Mouse (Mus musculus) limb, embryonic 14.5 days (tissue): ENCODE results near the gene Ptprs. TPM values are rescaled to one million over a fixed set of nuclear protein-coding genes. Genes with fewer than 3 reads are reported as not detected.
"Not testable (repeated sequence)": the region's sequence is repeated elsewhere in the genome, so short reads cannot be mapped to it uniquely, and the experiment has no call there.

ENCODE experiments used
- ATAC-seq: fragments of 200-750 bp; cut with Nextera tagmentation; 2 replicates; pipeline ENCODE4 v1.8.0; 2017; ENCODE audit warnings: low read depth, moderate number of reproducible peaks, moderate TSS enrichment; ENCODE audit not compliant: low FRiP score
- DNase-seq: peaks from one replicate; pipeline ENCODE4 v3.0.0-alpha.2; 2015; ENCODE audit warnings: low spot score
- H3K27ac ChIP-seq: fragments of 300-500 bp; sonication (generic); replicated peaks from 2 replicates; pipeline ENCODE4 v1.5.1; 2014; ENCODE audit warnings: low read depth, mild to moderate bottlenecking, low read length, moderate library complexity, mixed read lengths
- H3K27me3 ChIP-seq: fragments of 300-500 bp; sonication (generic); 2 replicates; pipeline ENCODE4 v1.6.1; 2014; ENCODE audit warnings: low read length, mixed read lengths; ENCODE audit not compliant: control insufficient read depth, insufficient read depth
- H3K36me3 ChIP-seq: fragments of 300-500 bp; sonication (generic); 2 replicates; pipeline ENCODE4 v1.6.1; 2014; ENCODE audit warnings: mild to moderate bottlenecking, low read length, moderate library complexity, mixed read lengths; ENCODE audit not compliant: control insufficient read depth, insufficient read depth
- H3K4me1 ChIP-seq: fragments of 300-500 bp; sonication (generic); 2 replicates; pipeline ENCODE4 v1.6.1; 2014; ENCODE audit warnings: antibody characterized with exemption, low read length, mixed read lengths; ENCODE audit not compliant: control insufficient read depth, insufficient read depth
- H3K4me2 ChIP-seq: fragments of 300-500 bp; sonication (generic); replicated peaks from 2 replicates; pipeline ENCODE4 v1.6.1; 2014; ENCODE audit warnings: low read depth, mild to moderate bottlenecking, low read length, moderate library complexity; ENCODE audit not compliant: severe bottlenecking
- H3K4me3 ChIP-seq: fragments of 300-500 bp; sonication (generic); replicated peaks from 2 replicates; pipeline ENCODE4 v1.5.1; 2014; ENCODE audit warnings: low read length
- H3K9ac ChIP-seq: fragments of 300-500 bp; sonication (generic); 2 replicates; pipeline ENCODE4 v1.6.1; 2014; ENCODE audit warnings: mild to moderate bottlenecking, low read depth, low read length, moderate library complexity; ENCODE audit not compliant: severe bottlenecking
- H3K9me3 ChIP-seq: fragments of 300-500 bp; sonication (generic); 2 replicates; pipeline ENCODE4 v1.6.1; 2016; ENCODE audit warnings: low read length; ENCODE audit not compliant: control insufficient read depth
- POLR2A ChIP-seq: fragments of 200-500 bp; IDR thresholded peaks from 2 replicates; pipeline ENCODE4 v1.8.0; 2012; ENCODE audit warnings: inconsistent platforms, mild to moderate bottlenecking, moderate library complexity, borderline replicate concordance; ENCODE audit not compliant: insufficient read depth, insufficient read length; ENCODE audit errors: extremely low read depth
- WGBS: fragments of 180-500 bp; shearing (Covaris S2); extraction: QIAGEN DNeasy Blood & Tissue Kit; methylation state at CpG from one replicate; pipeline ENCODE4 v1.1.7; 2014; 5-methylcytosine and 5-hydroxymethylcytosine counted together
- polyA plus RNA-seq, 2 experiments: library from polyadenylated mRNA; depleted of rRNA in 1 of 2; stranded (reverse) in 1 of 2; unstranded in 1 of 2; fragments of >200 nt; fragmentation: Nextera tagmentation in 1 of 2; extraction: Ambion mirVana in 1 of 2; gene quantifications; 2 replicates each; pipeline versions ENCODE4 v1.2.1 to v1.2.3; 2012 to 2014

The Ptprs gene
- polyA plus RNA-seq, 2 experiments: 116 to 483 TPM

- no peak for TF ChIP-seq POLR2A
- Histone ChIP-seq H3K4me1 (0 out of 2 replicates have a peak, but pooled peaks cover 4% of the 10 kb centered on the region), H3K27ac (no peak overlapping the region), H3K4me3 (no peak overlapping the region), H3K9me3 (peaks cover 1% of the 10 kb centered on the region; the same call in 1 of the 2 replicates), H3K27me3 (peaks cover 45% of the 10 kb centered on the region), H3K9ac (no peak overlapping the region), H3K36me3 (no peaks in the 10 kb centered on the region), H3K4me2 (no peak overlapping the region)
- ATAC-seq (no peak), DNase-seq (no peak)
- WGBS: 42% methylated on average over 10 of the region's 10 CpGs
These were observed 32.8 kb upstream of the Ptprs start for GRCm38 (mm10) chr17:56509021-56509640.

- peak; percentile 57; the same call in 1 of the 2 replicates for TF ChIP-seq POLR2A
- 0 out of 2 replicates have a peak, but pooled peaks cover 4% of the 10 kb centered on the region for H3K4me1 ChIP-seq
- peaks cover 4% of the 10 kb centered on the region; the same call in 1 of the 2 replicates for H3K9me3 ChIP-seq
- H3K36me3 ChIP-seq: no peaks in the 10 kb centered on the region
- H3K27ac ChIP-seq: peak overlapping the region; percentile 92
- H3K9ac ChIP-seq: peak overlapping the region; percentile 75
- peaks cover 36% of the 10 kb centered on the region for H3K27me3 ChIP-seq
- peak; percentile 98 for ATAC-seq
- peak overlapping the region; percentile 100 for H3K4me2 ChIP-seq
- peak; percentile 99 for DNase-seq
- under 1% methylated on average over 41 of the region's 42 CpGs for WGBS
- H3K4me3 ChIP-seq: peak overlapping the region; percentile 64
These were observed 31.1 kb upstream of the Ptprs start for GRCm38 (mm10) chr17:56507161-56508068.

DNA sequence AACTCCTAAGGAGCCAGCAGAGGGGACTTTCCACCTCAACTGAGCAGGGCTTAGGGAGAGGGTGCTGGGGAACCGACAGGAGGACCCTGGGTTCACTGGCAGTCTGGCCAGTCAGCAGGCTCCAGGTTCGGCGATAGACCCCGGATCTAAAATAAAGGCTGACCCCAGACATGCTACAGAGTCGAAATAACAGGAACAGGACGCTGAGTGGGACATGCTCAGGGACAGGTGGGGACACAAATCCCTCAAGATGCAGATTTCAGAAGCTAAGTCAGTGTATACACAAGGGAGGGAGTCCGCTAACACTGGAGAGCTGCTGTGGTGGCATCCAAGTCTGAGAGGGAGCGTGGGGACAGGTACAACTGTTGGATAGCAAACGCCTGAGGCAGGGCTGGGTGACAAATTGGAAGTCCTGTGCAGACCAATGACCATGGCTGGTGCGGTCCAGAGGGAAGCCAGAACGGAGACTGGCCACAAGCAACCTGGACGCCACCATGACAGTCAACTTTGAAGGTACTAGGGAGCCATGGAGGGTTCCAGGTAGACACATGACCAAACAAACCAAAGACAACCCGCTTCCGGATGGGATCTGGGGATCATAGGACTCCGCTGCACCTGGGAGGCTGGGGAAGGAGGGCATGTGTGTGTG, 30.3 kb upstream of the Ptprs start:
- Histone ChIP-seq H3K4me1 (0 out of 2 replicates have a peak, but pooled peaks cover 4% of the 10 kb centered on the region), H3K27me3 (peaks cover 27% of the 10 kb centered on the region), H3K9me3 (peaks cover 4% of the 10 kb centered on the region; the same call in 1 of the 2 replicates), H3K36me3 (no peaks in the 10 kb centered on the region), H3K4me2 (peak overlapping the region; percentile 100), H3K9ac (peak overlapping the region; percentile 75), H3K4me3 (peak overlapping the region; percentile 64), H3K27ac (peak overlapping the region; percentile 92)
- ATAC-seq: no peak
- no peak for TF ChIP-seq POLR2A
- 61% methylated on average over 15 of the region's 15 CpGs for WGBS
- DNase-seq: no peak

- Histone ChIP-seq H3K4me3 (no peak overlapping the region), H3K36me3 (no peaks in the 10 kb centered on the region), H3K9ac (no peak overlapping the region), H3K4me2 (no peak overlapping the region), H3K27ac (no peak overlapping the region), H3K9me3 (peaks cover 4% of the 10 kb centered on the region; the same call in 1 of the 2 replicates), H3K4me1 (0 out of 2 replicates have a peak, but pooled peaks cover 4% of the 10 kb centered on the region), H3K27me3 (peaks cover 16% of the 10 kb centered on the region)
- TF ChIP-seq POLR2A: no peak
- ATAC-seq: no peak
- WGBS: 63% methylated on average over 10 of the region's 10 CpGs
- no peak for DNase-seq
These were observed 29.1 kb upstream of the Ptprs start for GRCm38 (mm10) chr17:56505401-56505800.

DNA sequence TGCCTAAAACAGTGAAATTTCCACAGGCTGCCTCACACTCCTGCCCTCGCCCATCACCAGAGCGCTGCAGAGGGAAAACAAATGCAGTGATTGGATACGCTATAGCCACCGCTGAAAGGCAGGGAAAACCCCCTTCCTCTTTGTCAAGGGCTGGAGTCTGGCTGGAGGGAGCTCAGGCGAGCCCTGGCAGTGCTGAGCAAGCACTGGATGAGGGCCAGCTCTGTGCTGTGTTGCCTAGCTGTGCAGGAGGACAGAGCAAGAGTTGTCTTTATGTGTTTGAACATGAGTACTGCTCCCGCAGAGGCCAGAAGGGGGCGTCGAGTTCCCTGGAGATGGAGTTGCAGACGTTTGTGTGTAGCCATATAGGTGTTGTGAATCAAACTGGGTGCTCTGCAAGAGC, 26.2 kb upstream of the Ptprs start:
- ATAC-seq (no peak), DNase-seq (no peak)
- WGBS: 43% methylated on average over 9 of the region's 9 CpGs
- Histone ChIP-seq H3K9me3 (peaks cover 4% of the 10 kb centered on the region; the same call in 1 of the 2 replicates), H3K4me3 (no peak overlapping the region), H3K36me3 (no peaks in the 10 kb centered on the region), H3K9ac (no peak overlapping the region), H3K4me1 (0 out of 2 replicates have a peak, but pooled peaks cover 4% of the 10 kb centered on the region), H3K4me2 (no peak overlapping the region), H3K27ac (no peak overlapping the region), H3K27me3 (no peaks in the 10 kb centered on the region; the same call in 1 of the 2 replicates)
- no peak for TF ChIP-seq POLR2A

DNA sequence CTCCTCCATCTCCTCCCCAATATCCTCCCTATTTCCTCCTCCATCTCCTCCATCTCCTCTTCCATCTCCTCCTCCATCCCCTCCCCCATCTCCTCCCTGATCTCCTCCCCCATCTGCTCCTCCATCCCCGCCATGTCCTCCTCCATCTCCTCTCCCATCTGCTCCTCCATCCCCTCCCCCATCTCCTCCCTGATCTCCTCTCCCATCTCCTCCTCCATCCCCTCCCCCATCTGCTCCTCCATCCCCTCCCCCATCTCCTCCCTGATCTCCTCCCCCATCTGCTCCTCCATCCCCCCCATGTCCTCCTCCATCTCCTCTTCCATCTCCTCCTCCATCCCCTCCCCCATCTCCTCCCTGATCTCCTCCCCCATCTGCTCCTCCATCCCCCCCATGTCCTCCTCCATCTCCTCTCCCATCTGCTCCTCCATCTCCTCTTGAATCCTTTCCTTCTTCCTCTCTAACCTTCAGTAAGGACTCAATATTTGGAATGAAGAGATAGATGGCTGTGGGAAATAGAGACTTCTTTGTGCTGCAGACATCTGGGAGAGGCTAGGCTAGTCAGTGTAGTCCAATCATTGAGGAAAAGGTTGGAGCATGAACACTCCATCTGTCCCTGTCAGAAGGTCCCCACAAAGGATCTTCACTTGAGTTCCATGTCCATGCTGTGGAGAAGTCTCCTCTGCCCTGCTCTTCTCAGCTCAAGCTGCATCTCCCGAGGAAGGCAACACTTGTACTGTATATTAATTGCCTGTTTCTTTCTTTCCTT, 25.5 kb upstream of the Ptprs start:
- not testable (repeated sequence) for DNase-seq, H3K27ac ChIP-seq, H3K4me3 ChIP-seq, ATAC-seq, H3K9ac ChIP-seq, H3K27me3 ChIP-seq, H3K4me1 ChIP-seq, H3K4me2 ChIP-seq, H3K36me3 ChIP-seq, H3K9me3 ChIP-seq
- 54% methylated on average over 2 of the region's 2 CpGs for WGBS
